Mouse (Mus musculus): ENCODE results near the gene Mmp14.
A peak's percentile ranks its signal among the peaks of the same experiment; 100 is the strongest.

Gene Mmp14

GRCm38 (mm10) chr14:54439610-54440009 lies 8.2 kb downstream of the Mmp14 start:
- DNase-seq = no peak

- DNase-seq = no peak
These were observed 9.1 kb downstream of the Mmp14 start for GRCm38 (mm10) chr14:54440538-54440937.

- DNase-seq = no peak
These were observed 10.0 kb downstream of the Mmp14 start for GRCm38 (mm10) chr14:54441365-54441764.

- no peak for DNase-seq
These were observed 11.1 kb downstream of the Mmp14 start for GRCm38 (mm10) chr14:54442548-54442947.

- DNase-seq = no peak
These were observed 11.8 kb downstream of the Mmp14 start for GRCm38 (mm10) chr14:54443196-54443595.

- no peak for DNase-seq
These were observed 12.6 kb downstream of the Mmp14 start for GRCm38 (mm10) chr14:54443712-54444618.

- no peak for DNase-seq
These were observed 14.1 kb downstream of the Mmp14 start for GRCm38 (mm10) chr14:54445476-54445875.

- no peak for DNase-seq
These were observed 22.2 kb downstream of the Mmp14 start for GRCm38 (mm10) chr14:54453566-54453965.

- no peak for DNase-seq
These were observed 23.5 kb downstream of the Mmp14 start for GRCm38 (mm10) chr14:54454669-54455528.

GRCm38 (mm10) chr14:54457907-54458569 lies 26.6 kb downstream of the Mmp14 start:
- no peak for DNase-seq

GRCm38 (mm10) chr14:54462146-54462545 lies 30.7 kb downstream of the Mmp14 start:
- no peak for DNase-seq

GRCm38 (mm10) chr14:54463108-54463958 lies 31.9 kb downstream of the Mmp14 start:
- no peak for DNase-seq

GRCm38 (mm10) chr14:54463959-54464292 lies 32.5 kb downstream of the Mmp14 start, which contains the start of gene Lrp10:
TSS of gene Lrp10 (plus strand) at chr14:54464137.
- DNase-seq = peak; percentile 79

GRCm38 (mm10) chr14:54464293-54465005 lies 33.0 kb downstream of the Mmp14 start:
- peak; percentile 24 for DNase-seq

- no peak for DNase-seq
These were observed 40.1 kb downstream of the Mmp14 start for GRCm38 (mm10) chr14:54471467-54471866.

GRCm38 (mm10) chr14:54472671-54473070 lies 41.3 kb downstream of the Mmp14 start:
- peak; percentile 47 for DNase-seq

GRCm38 (mm10) chr14:54474744-54475143 lies 43.3 kb downstream of the Mmp14 start:
- DNase-seq = no peak

- peak; percentile 55 for DNase-seq
These were observed 44.8 kb downstream of the Mmp14 start, which contains the start of gene Rem2 for GRCm38 (mm10) chr14:54475941-54476844. TSS of gene Rem2 (plus strand) at chr14:54476100.

GRCm38 (mm10) chr14:54477172-54477909 lies 45.9 kb downstream of the Mmp14 start:
- DNase-seq = no peak

Data from right cerebral cortex, postnatal 14 days (tissue).